In genomic region chr2:152817596-152818291, GRCm38 (mm10) we compare ENCODE assay signal across 8 mouse cellular contexts. TPM values are rescaled to one million over a fixed set of nuclear protein-coding genes. Genes with fewer than 3 reads are reported as not detected.
DNase-seq lines count a peak whose midpoint lies in the region; ATAC-seq lines count a peak whose summit lies in the region.

No protein-coding gene starts in this region.

- WGBS in embryonic facial prominence, embryonic 12.5 days: 67% methylated on average over 6 of the region's 6 CpGs
- WGBS in liver, embryonic 11.5 days: 38% methylated on average over 6 of the region's 6 CpGs
- 27% methylated on average over 6 of the region's 6 CpGs for WGBS in stomach, embryonic 15.5 days

- no peak overlapping the region for H3K4me3 ChIP-seq in embryonic facial prominence, embryonic 12.5 days
- H3K4me3 ChIP-seq in liver, embryonic 11.5 days (ENCODE audit: low read depth, low read length): no peak overlapping the region
- no peak overlapping the region for H3K4me3 ChIP-seq in stomach, embryonic 15.5 days (replicated peaks)

- DNase-seq in layer of hippocampus, postnatal 10 days (ENCODE audit: low spot score in 2 of 2): peak; percentile 36 to 52
- DNase-seq in layer of hippocampus, adult 8-10 months (ENCODE audit: low spot score in 2 of 2): no peak
- peak; percentile 37 for DNase-seq in Muller cell, postnatal 12 days (ENCODE audit: inconsistent ontology term)
- DNase-seq in liver, embryonic 11.5 days (ENCODE audit: low spot score): no peak
- DNase-seq in urinary bladder, postnatal 25 days (ENCODE audit: low spot score): no peak

- H3K4me1 ChIP-seq in embryonic facial prominence, embryonic 12.5 days: peaks cover 37% of the 10 kb centered on the region
- H3K4me1 ChIP-seq in liver, embryonic 11.5 days (replicated peaks; ENCODE audit: control insufficient read depth, insufficient read depth, low read length): peaks cover 61% of the 10 kb centered on the region
- H3K4me1 ChIP-seq in stomach, embryonic 15.5 days: peaks cover 45% of the 10 kb centered on the region

- no peaks in the 10 kb centered on the region for H3K9me3 ChIP-seq in embryonic facial prominence, embryonic 12.5 days
- H3K9me3 ChIP-seq in liver, embryonic 11.5 days (ENCODE audit: control insufficient read depth, low read length): no peaks in the 10 kb centered on the region
- H3K9me3 ChIP-seq in stomach, embryonic 15.5 days: no peaks in the 10 kb centered on the region

- peaks cover 21% of the 10 kb centered on the region for H3K36me3 ChIP-seq in embryonic facial prominence, embryonic 12.5 days
- H3K36me3 ChIP-seq in liver, embryonic 11.5 days (ENCODE audit: control insufficient read depth, insufficient read depth, low read length): peaks cover 4% of the 10 kb centered on the region; the same call in 1 of the 2 replicates
- no peaks in the 10 kb centered on the region for H3K36me3 ChIP-seq in stomach, embryonic 15.5 days

- H3K9ac ChIP-seq in embryonic facial prominence, embryonic 12.5 days: no peak overlapping the region
- peak overlapping the region; percentile 4; the same call in 1 of the 2 replicates for H3K9ac ChIP-seq in liver, embryonic 11.5 days (ENCODE audit: low read depth, low read length)
- no peak overlapping the region for H3K9ac ChIP-seq in stomach, embryonic 15.5 days

- H3K27me3 ChIP-seq in embryonic facial prominence, embryonic 12.5 days: no peaks in the 10 kb centered on the region
- no peaks in the 10 kb centered on the region for H3K27me3 ChIP-seq in liver, embryonic 11.5 days (replicated peaks; ENCODE audit: control insufficient read depth, insufficient read depth, low read length)
- H3K27me3 ChIP-seq in stomach, embryonic 15.5 days (replicated peaks): no peaks in the 10 kb centered on the region

- ATAC-seq in embryonic facial prominence, embryonic 12.5 days (ENCODE audit: insufficient number of reproducible peaks, insufficient read depth, low FRiP score, low TSS enrichment): no peak
- peak; percentile 20 to 39 for ATAC-seq in hematopoietic stem cell, adult 5-6 weeks (replicated peaks in 1 of 2; ENCODE audit: insufficient read depth in 1 of 2, low FRiP score in 2 of 2, low TSS enrichment in 1 of 2, low read depth in 1 of 2, poor library complexity in 2 of 2, severe bottlenecking in 2 of 2)
- ATAC-seq in liver, embryonic 11.5 days (replicated peaks; ENCODE audit: low FRiP score): peak; percentile 79
- peak; percentile 29; the same call in 1 of the 2 replicates for ATAC-seq in stomach, embryonic 15.5 days (ENCODE audit: insufficient read depth, low FRiP score, low read depth)

- no peak overlapping the region for H3K4me2 ChIP-seq in embryonic facial prominence, embryonic 12.5 days (replicated peaks)
- H3K4me2 ChIP-seq in liver, embryonic 11.5 days: peak overlapping the region; percentile 42
- no peak overlapping the region for H3K4me2 ChIP-seq in stomach, embryonic 15.5 days

- 0 out of 2 replicates have a peak overlapping the region, but pooled peaks have one; percentile 46 for H3K27ac ChIP-seq in embryonic facial prominence, embryonic 12.5 days
- peak overlapping the region; percentile 87 for H3K27ac ChIP-seq in liver, embryonic 11.5 days (ENCODE audit: low read depth, low read length)
- peak overlapping the region; percentile 77 for H3K27ac ChIP-seq in stomach, embryonic 15.5 days

RNA-seq across cellular contexts. Expression of gene Bcl2l1, which starts 13.8 kb away (rescaled TPM):
- 100 to 1,000 TPM; 109 to 117 TPM for total RNA-seq in layer of hippocampus, postnatal 10 days (2021)
- 100 to 1,000 TPM; 124 to 140 (median 132) TPM for total RNA-seq in layer of hippocampus, adult 8-10 months (2022)
- 104 and 105 TPM in 2 replicates for polyA plus RNA-seq in embryonic facial prominence, embryonic 12.5 days (2016; fragmentation: Nextera tagmentation; extraction: Ambion mirVana)
- 11.2 and 11.6 TPM in 2 replicates for total RNA-seq in hematopoietic stem cell, adult 5-6 weeks (2017)
- polyA plus RNA-seq in liver, embryonic 11.5 days (2014; fragmentation: Nextera tagmentation; extraction: Ambion mirVana): 61.7 and 69.3 TPM in 2 replicates
- 69.8 and 75.7 TPM in 2 replicates for polyA plus RNA-seq in stomach, embryonic 15.5 days (2015; fragmentation: Nextera tagmentation; extraction: Ambion mirVana)

RNA-seq across cellular contexts. Expression of gene Tpx2, which starts 30.0 kb away (rescaled TPM):
- total RNA-seq in layer of hippocampus, postnatal 10 days (2021): 1 to 10 TPM; 5.9 to 6.6 TPM
- 1 to 10 TPM; 1.2 to 2.3 (median 1.7) TPM for total RNA-seq in layer of hippocampus, adult 8-10 months (2022)
- 92.4 and 106 TPM in 2 replicates for polyA plus RNA-seq in embryonic facial prominence, embryonic 12.5 days (2016; fragmentation: Nextera tagmentation; extraction: Ambion mirVana)
- 68.1 and 113 TPM in 2 replicates for total RNA-seq in hematopoietic stem cell, adult 5-6 weeks (2017)
- polyA plus RNA-seq in liver, embryonic 11.5 days (2014; fragmentation: Nextera tagmentation; extraction: Ambion mirVana): 107 and 118 TPM in 2 replicates
- 66.5 TPM in 2 replicates for polyA plus RNA-seq in stomach, embryonic 15.5 days (2015; fragmentation: Nextera tagmentation; extraction: Ambion mirVana)

Comparison
In these comparisons a context has a peak if more than half of its experiments do, and no peak if none do; other contexts are left out.
1. DNase-seq: peak in layer of hippocampus, postnatal 10 days (2 of 2) and Muller cell, postnatal 12 days (single experiment); none in layer of hippocampus, adult 8-10 months (0 of 2), liver, embryonic 11.5 days (single experiment) and urinary bladder, postnatal 25 days (single experiment).
2. Peak in every context shown above with its lines, with median percentiles within 50 percentile points of each other: H3K27ac ChIP-seq.